Mouse (Mus musculus) kidney, postnatal 0 days (tissue): ENCODE measurements at regions not wholly inside any gene's neighbourhood (a gene's known extent, or its start where the extent isn't known, plus 50 kb on each side); places are given as distances from the start of the nearest gene placed in this dataset.
"Not testable (repeated sequence)": the region's sequence is repeated elsewhere in the genome, so short reads cannot be mapped to it uniquely, and the experiment has no call there.

Source experiments
- ATAC-seq: fragments of 200-750 bp; cut with Nextera tagmentation; replicated peaks from 2 replicates; pipeline ENCODE4 v1.8.0; 2017; ENCODE audit warnings: low read depth, moderate number of reproducible peaks, moderate TSS enrichment, moderate library complexity; ENCODE audit not compliant: low FRiP score
- DNase-seq: peaks from one replicate; pipeline ENCODE4 v3.0.0-alpha.2; 2016; ENCODE audit warnings: low spot score
- H3K27ac ChIP-seq: fragments of 300-500 bp; sonication (generic); 2 replicates; pipeline ENCODE4 v1.5.1; 2014; ENCODE audit warnings: mild to moderate bottlenecking
- H3K27me3 ChIP-seq: fragments of 300-500 bp; sonication (generic); 2 replicates; pipeline ENCODE4 v1.6.1; 2014; ENCODE audit warnings: low read length, mixed read lengths; ENCODE audit not compliant: insufficient read depth
- H3K36me3 ChIP-seq: fragments of 300-500 bp; sonication (generic); 2 replicates; pipeline ENCODE4 v1.6.1; 2014; ENCODE audit warnings: low read length, mixed read lengths; ENCODE audit not compliant: insufficient read depth
- H3K4me1 ChIP-seq: fragments of 300-500 bp; sonication (generic); replicated peaks from 2 replicates; pipeline ENCODE4 v1.6.1; 2014; ENCODE audit warnings: antibody characterized with exemption, low read length, mixed read lengths; ENCODE audit not compliant: insufficient read depth
- H3K4me2 ChIP-seq: fragments of 300-500 bp; sonication (generic); 2 replicates; pipeline ENCODE4 v1.6.1; 2014; ENCODE audit warnings: mild to moderate bottlenecking, low read length, moderate library complexity, mixed read lengths
- H3K4me3 ChIP-seq: fragments of 300-500 bp; sonication (generic); replicated peaks from 2 replicates; pipeline ENCODE4 v1.5.1; 2014; ENCODE audit warnings: low read depth, low read length
- H3K9ac ChIP-seq: fragments of 300-500 bp; sonication (generic); 2 replicates; pipeline ENCODE4 v1.6.1; 2014; ENCODE audit warnings: low read depth, low read length
- H3K9me3 ChIP-seq: fragments of 300-500 bp; sonication (generic); replicated peaks from 2 replicates; pipeline ENCODE4 v1.6.1; 2016; ENCODE audit warnings: low read length, inconsistent platforms, mixed read lengths
- CTCF ChIP-seq: IDR thresholded peaks from 2 replicates; pipeline ENCODE4 v1.5.1; 2016; ENCODE audit warnings: antibody characterized with exemption, low read depth, mild to moderate bottlenecking, moderate library complexity
- WGBS: fragments of 180-500 bp; shearing (Covaris S2); extraction: QIAGEN DNeasy Blood & Tissue Kit; methylation state at CpG from one replicate; pipeline ENCODE4 v1.1.7; 2014; 5-methylcytosine and 5-hydroxymethylcytosine counted together

DNA sequence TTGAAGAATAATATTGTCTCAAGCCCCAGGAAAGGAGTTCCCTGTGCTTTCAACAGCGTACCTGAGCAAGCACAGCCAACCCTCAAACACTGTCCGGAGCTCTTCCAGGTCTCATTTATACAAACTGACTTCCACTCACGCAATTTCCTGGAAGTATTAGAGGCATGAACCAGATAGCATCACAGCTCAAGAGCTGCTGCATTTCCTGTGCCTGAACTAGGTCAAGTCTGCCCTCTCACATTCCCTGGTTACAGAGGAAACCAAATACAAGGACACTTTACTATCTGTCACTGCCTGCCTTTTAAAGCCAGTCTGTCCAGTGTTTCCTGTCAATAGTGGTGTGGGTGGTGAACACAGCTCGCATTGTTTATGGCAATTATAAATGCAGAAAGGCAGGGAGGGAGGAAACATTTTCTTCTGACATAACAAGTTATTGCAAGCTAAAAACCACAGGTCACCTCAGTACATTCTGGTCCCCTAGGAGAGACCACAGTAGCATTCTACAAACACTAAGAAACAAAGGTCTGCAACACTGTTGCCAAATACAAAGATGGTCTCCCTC is 120.3 kb upstream of the Intu start:
- 38% methylated on average over 4 of the region's 4 CpGs for WGBS
- no peak for ATAC-seq
- TF ChIP-seq CTCF: no peak

DNA sequence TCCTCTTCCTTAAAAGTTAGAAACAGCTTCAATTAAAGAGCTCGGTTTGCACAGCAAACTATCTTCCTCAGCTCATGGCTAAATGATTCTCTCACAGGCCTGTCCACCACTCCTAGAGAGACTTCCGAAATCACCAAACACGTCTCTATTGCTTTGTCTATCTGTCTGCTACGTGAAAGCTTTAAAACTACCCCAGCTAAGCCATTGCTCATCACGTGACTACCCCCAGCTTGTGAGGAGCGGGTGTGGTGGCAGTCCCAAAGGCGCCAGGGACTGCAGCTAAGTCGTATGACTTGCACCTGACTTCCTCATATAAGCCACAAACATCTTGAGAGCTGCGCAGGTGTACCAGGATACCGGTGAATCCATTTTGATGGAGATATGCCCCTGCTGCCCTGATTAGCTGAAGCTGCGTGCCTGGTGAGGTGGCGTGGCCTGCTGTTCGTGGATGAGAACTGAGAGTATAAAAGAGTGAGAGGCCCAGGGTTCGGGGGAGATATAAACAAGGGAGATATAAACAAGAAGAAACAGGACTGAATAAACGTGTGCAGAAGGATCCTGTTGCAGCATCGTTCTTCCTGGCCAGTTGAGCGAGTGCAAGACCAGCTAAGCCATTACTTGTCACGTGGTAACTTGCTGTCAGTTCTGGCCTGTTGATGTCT is 105.8 kb upstream of the Intu start:
- not testable (repeated sequence) for H3K9me3 ChIP-seq, H3K27me3 ChIP-seq, H3K4me1 ChIP-seq, ATAC-seq, DNase-seq, H3K9ac ChIP-seq, H3K4me2 ChIP-seq, H3K36me3 ChIP-seq, H3K4me3 ChIP-seq, H3K27ac ChIP-seq
- 66% methylated on average over 16 of the region's 18 CpGs for WGBS

More for the DNA sequence above, 120.3 kb upstream of the Intu start:
- Histone ChIP-seq H3K27me3 (no peaks in the 10 kb centered on the region), H3K27ac (0 out of 2 replicates have a peak overlapping the region, but pooled peaks have one; percentile 2), H3K4me2 (no peak overlapping the region), H3K9me3 (no peaks in the 10 kb centered on the region), H3K4me1 (peaks cover 8% of the 10 kb centered on the region), H3K4me3 (no peak overlapping the region), H3K36me3 (no peaks in the 10 kb centered on the region), H3K9ac (no peak overlapping the region)
- DNase-seq: peak; percentile 76

DNA sequence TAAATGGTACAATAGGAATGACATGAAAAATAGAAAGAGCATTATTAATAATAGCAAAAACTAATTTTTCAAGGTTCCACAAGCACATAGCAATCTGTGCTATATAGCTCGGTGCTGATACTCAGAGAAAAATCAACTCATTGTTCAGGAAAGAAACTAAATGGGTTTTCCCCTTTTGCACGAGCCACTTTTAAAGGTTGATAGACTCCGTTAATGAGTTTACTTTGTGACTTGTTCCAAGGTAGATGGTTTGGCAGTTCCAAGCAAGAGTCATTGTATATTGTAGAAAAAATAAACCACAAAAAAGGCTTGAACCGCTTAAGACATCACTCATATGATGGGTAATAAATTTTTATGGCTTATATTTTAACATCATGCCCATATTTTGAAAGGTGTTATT is 105.0 kb upstream of the Intu start:
- no peaks in the 10 kb centered on the region for H3K4me1 ChIP-seq
- H3K9me3 ChIP-seq: no peaks in the 10 kb centered on the region
- H3K27me3 ChIP-seq: no peaks in the 10 kb centered on the region
- no peak overlapping the region for H3K4me2 ChIP-seq
- no peak overlapping the region for H3K4me3 ChIP-seq
- no peak overlapping the region for H3K9ac ChIP-seq
- 68% methylated on average over 4 of the region's 4 CpGs for WGBS
- TF ChIP-seq CTCF: no peak
- no peak for ATAC-seq
- no peak for DNase-seq
- no peak overlapping the region for H3K27ac ChIP-seq
- no peaks in the 10 kb centered on the region for H3K36me3 ChIP-seq

DNA sequence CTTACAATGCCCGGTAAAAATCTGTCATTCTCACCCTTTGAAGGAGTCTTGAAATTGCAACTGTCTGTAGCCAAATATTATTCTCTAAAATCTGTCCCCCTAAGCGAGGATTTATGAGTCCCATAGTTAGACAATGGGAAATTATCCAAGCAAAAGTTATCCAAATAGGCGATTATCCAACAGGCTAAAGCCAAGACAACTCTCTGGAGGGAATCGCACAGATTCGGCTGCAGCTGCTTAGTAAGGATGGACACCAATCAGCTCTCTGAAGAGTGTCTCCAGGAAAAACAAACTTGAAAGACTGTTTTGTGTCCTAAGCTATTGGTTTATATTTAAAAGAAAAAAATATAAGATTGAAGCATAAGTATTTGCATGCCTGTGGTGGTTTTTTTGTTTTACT is 103.1 kb upstream of the Intu start:
- 63% methylated on average over 5 of the region's 5 CpGs for WGBS
- no peak for ATAC-seq
- Histone ChIP-seq H3K36me3 (no peaks in the 10 kb centered on the region), H3K27me3 (no peaks in the 10 kb centered on the region), H3K4me1 (no peaks in the 10 kb centered on the region), H3K27ac (no peak overlapping the region), H3K4me3 (no peak overlapping the region), H3K4me2 (no peak overlapping the region), H3K9me3 (no peaks in the 10 kb centered on the region), H3K9ac (no peak overlapping the region)
- DNase-seq: peak; percentile 67
- TF ChIP-seq CTCF: no peak

DNA sequence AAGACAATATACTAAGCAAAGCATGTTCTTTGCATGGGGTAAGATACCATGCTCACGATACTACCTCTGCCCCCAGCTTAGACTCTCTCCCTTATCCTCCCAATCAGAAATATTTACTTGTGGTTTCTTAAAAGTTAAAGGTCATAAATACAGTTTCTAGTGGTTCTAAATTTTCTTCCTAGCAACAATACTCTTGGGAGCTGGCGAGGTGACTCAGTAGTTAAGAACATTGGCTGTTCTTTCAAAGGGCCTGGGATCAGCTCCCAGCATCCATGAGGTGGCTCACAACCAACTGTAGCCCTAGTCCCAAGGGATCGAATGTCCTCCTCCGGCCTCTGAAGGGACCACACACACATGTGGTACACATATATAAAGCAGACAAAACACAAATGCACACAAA is 92.8 kb upstream of the Intu start:
- DNase-seq: no peak
- Histone ChIP-seq H3K27ac (no peak overlapping the region), H3K4me2 (no peak overlapping the region), H3K9ac (no peak overlapping the region), H3K4me1 (0 out of 2 replicates have a peak, but pooled peaks cover 6% of the 10 kb centered on the region), H3K9me3 (no peaks in the 10 kb centered on the region), H3K36me3 (no peaks in the 10 kb centered on the region), H3K4me3 (no peak overlapping the region), H3K27me3 (no peaks in the 10 kb centered on the region)
- no peak for ATAC-seq
- WGBS: 79% methylated on average over 4 of the region's 4 CpGs
- no peak for TF ChIP-seq CTCF

DNA sequence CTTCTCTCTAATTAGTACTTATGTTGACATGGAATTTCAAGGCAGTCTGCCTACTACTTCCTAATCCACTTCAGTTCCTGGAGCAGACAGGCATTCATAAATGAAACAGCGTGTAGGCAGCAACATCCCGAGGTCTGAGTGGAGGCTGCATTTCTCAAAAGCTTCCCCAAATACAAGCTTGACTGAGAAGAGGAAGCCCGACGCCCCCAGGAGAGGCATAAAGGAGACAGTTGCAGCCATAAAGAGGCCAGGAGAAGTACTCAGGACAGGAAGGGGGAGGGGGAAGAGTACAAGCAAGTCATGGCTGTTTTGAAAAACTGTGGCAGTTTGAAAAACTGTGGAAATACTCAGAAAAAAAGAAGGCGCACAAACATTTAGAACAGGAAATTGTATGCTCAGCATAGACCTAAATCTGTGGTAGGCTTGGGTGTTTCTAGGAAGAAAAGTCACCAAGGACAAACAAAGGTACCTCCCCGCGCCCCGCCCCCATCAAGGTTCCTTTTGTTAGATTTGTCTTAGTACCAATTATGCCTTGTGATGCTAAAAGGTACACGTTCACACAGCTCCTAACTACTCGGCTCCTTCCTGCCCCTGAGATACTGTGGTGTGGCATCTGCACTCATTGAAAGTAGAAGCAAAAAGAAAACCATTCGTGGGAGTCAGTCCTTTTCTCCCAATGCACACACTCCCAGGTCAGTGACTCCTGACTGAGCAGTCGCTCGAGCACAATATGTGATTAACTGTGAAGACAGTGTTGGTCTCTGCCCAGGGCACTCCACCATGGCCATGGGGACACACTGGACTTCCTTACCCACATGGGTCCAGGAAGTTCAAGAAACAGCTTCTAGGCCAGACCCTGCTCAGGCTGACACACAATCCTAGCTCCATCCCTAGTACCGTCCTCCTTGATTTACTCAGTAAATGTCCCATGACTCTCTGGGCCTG is 89.7 kb upstream of the Intu start:
- 35% methylated on average over 14 of the region's 14 CpGs for WGBS
- H3K4me1 ChIP-seq: 0 out of 2 replicates have a peak, but pooled peaks cover 6% of the 10 kb centered on the region
- no peak overlapping the region for H3K4me2 ChIP-seq
- DNase-seq (peak; percentile 58), ATAC-seq (no peak)
- TF ChIP-seq CTCF: no peak
- H3K27ac ChIP-seq: peak overlapping the region; percentile 27
- no peaks in the 10 kb centered on the region for H3K36me3 ChIP-seq
- no peak overlapping the region for H3K9ac ChIP-seq
- no peaks in the 10 kb centered on the region for H3K9me3 ChIP-seq
- no peaks in the 10 kb centered on the region for H3K27me3 ChIP-seq
- H3K4me3 ChIP-seq: no peak overlapping the region
